Mouse (Mus musculus) urinary bladder, adult 2 months (tissue): ENCODE results near the gene Gata5. TPM values are rescaled to one million over a fixed set of nuclear protein-coding genes. Genes with fewer than 3 reads are reported as not detected.

Experiments
- DNase-seq: peaks from one replicate; pipeline ENCODE4 v3.0.0; 2022; ENCODE audit warnings: low spot score
- polyA plus RNA-seq: library from polyadenylated mRNA; depleted of rRNA; stranded (reverse); fragments of >200 nt; gene quantifications from 2 replicates; pipeline ENCODE4 v1.2.3, GENCODE M21; 2012

Gata5 gene
- polyA plus RNA-seq, 1 experiment: 23.2 TPM

DNA sequence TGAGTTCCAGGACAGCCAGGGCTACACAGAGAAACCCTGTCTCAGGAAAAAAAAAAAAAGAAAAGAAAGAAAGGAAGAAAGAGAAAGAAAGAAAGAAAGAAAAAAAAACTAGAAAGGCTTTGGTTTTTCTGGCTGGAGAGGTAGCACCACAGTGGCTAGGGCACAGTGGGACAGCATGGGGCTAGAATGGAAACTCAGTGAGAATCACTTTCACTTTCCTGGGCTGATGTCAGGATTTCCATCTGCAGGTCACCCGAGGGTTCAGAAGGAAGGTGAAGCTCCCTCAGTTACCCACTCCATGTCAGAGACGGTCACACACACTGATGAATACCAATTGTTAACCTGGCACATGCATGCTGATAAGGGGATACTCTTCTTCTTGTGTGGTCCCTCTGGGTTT lies 26.8 kb downstream of the Gata5 start:
- no peak for DNase-seq

DNA sequence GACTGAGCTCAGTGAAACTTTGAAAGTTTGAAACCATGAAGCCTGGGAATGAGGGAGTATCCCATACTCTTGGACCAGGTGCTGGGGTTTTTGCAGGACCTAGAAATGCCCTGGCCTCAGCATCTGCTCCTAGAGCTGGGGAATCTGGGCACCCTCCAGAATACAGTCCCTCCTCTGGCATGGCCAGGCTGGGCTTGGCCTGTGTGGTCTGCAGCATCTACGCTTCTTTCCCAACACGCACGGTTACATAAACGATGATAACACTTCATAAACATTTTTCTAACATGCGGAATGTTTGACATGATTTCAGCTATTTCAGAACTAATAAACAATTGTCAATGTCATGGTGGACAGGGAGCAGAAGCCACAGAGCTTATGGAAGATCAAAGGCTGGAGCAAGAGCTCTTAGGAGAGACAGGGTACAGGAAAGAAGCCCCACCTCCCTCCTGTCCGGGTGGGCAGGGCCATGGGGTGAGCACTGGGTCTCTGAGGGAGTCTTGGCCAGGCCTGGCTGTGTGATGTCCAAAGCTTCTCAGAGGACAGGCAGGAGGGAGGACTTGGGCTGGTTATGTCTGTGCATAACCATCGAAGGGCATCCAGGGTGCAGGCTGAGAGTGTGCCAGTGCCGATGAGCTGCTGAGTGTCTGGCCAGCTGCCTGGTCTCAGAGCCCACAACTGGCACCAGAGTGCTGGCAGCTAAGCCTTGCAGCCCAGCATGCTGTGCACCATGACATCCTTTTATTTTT lies 27.9 kb downstream of the Gata5 start:
- DNase-seq: no peak

- no peak for DNase-seq
Observed at GRCm38 (mm10) chr2:180306009-180306408, 28.5 kb downstream of the Gata5 start.

- DNase-seq: no peak
Observed at GRCm38 (mm10) chr2:180305490-180305889, 29.0 kb downstream of the Gata5 start.

GRCm38 (mm10) chr2:180304554-180304953 lies 29.9 kb downstream of the Gata5 start:
- DNase-seq: no peak

GRCm38 (mm10) chr2:180303468-180303867 lies 31.0 kb downstream of the Gata5 start:
- DNase-seq: no peak

DNA sequence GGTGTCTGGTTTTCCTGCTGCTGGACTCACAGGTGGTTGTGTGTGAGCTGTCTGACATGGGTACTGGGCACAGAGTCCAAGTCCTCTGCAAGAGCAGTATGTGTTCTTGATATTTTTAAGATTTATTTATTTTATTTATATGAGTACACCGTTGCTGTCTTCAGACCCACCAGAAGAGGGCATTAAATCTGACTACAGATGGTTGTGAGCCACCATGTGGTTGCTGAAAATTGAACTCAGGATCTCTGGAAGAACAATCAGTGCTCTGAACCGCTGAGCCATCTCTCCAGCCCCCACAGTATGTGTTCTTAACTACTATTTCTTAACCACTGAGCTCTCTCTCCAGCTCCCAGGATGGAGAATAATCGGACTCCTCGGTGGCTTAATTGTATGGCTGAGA lies 32.3 kb downstream of the Gata5 start:
- no peak for DNase-seq

DNA sequence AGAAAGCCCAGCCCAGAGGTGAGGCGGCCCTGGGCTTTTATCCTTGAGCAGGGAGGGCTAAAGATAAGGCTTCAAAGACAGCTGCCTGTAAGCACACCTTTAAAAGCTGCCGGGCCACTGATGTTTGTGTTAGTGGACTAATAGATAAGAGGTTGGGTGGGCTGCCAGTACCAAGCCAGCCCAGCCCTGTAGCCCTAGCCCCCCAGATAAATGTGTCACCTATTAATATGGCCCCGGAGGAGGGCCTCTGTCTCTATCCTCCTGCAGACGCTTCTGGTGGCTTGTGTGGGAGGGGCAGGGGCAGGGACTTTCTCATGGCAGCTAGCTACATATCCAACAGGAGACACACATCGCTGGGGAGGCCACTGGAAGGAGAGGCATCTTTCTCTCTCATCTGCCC lies 33.7 kb downstream of the Gata5 start:
- no peak for DNase-seq

- no peak for DNase-seq
Observed at GRCm38 (mm10) chr2:180300252-180300651, 34.2 kb downstream of the Gata5 start.

DNA sequence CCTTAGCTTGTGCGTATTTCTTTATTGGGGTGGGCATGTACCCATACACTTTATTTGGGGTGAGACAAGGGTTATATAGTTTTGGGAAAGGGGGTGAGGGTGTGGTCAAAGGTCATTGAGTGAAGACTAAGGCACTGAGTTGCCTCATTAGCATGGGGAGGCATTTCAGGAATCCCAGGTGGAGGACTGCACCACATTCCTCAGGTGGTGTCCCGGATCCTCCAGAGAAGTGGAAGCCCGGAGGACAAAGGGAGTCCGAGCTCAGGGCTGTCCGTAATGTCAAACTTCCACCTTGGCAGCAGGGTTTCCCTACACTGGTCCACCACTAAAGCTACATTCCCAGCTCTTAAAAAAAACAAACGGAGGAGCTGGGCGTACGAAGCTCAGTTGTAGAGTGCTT lies 41.6 kb downstream of the Gata5 start:
- DNase-seq: no peak

GRCm38 (mm10) chr2:180292026-180292425 lies 42.5 kb downstream of the Gata5 start:
- no peak for DNase-seq

DNA sequence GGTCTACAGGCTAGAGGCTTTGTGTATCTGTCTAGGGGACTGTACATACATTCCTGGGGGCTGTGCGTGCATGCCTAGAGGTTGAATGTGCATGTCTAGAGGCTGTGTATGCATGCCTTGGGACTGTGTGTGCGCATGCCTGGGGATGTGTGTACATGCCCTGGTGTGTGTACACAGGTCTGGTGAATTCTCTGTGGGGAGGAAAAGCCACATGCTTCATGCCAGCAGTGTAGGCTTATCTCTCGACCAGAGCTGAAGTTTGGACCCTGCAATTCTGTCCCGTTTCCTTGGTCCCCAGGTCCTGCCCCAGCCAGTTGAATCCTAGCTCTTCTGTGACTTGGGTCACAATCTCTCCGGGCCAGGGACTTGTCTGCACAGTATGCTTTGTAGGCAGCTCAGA lies 42.9 kb downstream of the Gata5 start:
- no peak for DNase-seq

- DNase-seq: no peak
Observed at GRCm38 (mm10) chr2:180290503-180290902, 44.0 kb downstream of the Gata5 start.

DNA sequence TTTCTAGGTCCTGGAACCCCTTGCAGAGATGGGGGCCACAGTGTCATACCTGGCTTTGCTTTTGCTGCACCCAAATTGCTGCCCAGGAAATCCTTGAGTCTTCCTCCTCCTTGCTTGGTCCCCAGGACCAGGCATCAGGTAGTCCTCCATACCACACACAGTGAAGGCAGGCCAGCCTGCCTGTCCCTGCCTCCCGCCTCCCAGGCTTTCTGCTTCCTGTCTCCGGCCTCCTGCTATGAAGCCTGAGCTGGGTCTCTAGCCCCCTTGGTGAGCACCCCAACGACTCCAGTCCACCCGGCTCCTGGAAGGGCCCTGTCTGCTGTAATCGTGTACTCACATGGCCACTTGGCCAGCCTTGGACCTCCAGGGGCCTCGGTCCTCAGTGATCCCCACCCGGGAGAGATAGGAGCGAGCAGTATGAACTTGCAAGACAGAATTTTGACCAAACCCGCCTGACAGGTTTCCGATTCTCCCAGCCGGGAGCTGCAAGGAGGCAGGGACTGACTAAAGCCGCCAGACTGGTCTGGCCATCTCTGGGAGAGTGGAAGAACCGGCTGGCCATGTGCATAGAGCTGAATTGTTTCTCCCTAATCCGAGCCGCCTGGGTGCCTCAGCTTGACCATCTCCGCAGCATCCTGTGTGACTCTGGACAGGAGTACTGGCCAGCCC lies 44.9 kb downstream of the Gata5 start, which contains the start of gene Rbbp8nl:
Gene Rbbp8nl (minus strand): TSS at position 440 of the 669 bp plus-strand sequence.
- peak; percentile 74 for DNase-seq

- no peak for DNase-seq
Observed at GRCm38 (mm10) chr2:180288966-180289365, 45.5 kb downstream of the Gata5 start.

DNA sequence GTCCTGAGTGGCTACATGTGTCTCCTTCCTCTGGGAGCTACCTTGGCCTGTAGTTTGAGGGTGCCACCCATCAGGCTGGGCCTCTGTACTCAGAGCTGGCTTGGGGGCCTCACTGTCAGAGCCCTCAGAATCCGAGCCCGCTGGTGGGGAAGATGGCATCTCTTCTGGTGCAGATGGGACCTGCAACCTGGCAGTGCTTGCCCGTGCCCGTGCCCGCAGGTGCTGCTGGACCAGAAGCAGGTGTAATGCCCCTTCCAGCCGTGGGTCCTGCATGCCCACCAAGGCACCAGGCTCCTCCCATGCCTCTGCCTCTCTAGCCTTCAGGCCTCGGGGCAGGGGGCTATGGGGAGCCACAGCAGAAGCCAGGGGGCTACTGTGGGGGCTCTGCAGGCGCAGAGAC lies 55.2 kb downstream of the Gata5 start:
- DNase-seq: no peak

- no peak for DNase-seq
Observed at GRCm38 (mm10) chr2:180277773-180278320, 56.7 kb downstream of the Gata5 start.

GRCm38 (mm10) chr2:180276851-180277259 lies 57.6 kb downstream of the Gata5 start:
- peak; percentile 41 for DNase-seq

- no peak for DNase-seq
Observed at GRCm38 (mm10) chr2:180276385-180276784, 58.1 kb downstream of the Gata5 start.

GRCm38 (mm10) chr2:180275836-180276235 lies 58.7 kb downstream of the Gata5 start:
- peak; percentile 78 for DNase-seq
